17 mouse cellular contexts compared by ENCODE assay signal in the genomic region with DNA sequence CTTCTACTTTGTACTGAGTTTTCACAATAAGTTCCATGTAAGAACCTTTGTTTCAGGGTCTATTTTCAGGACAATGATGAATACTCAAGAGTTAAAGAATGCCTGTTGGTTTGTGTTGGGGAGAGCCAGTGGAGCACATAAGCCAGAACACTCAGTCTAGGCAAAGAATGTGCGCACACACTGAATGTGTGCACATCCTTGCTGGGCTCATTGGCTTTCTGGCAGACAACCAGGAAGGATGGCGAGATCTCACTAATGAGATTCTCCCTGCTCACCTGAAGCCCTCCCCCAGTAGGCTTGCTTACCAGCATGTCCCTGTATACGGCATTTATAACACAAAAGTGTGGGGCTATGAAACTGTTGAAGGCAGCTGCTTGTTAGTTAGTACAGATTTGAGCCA.
"Had no signal": no experiment of that assay in that cellular context is flagged by ENCODE, and none has a peak within 500 bp of the region (broad histone marks: within the 10 kb centered on the region; RNA-seq: fewer than 3 reads in every experiment).

No protein-coding gene starts in this region.

- H3K4me2 ChIP-seq: kidney, embryonic 15.5 days; liver, embryonic 13.5 days; midbrain, embryonic 12.5 days; neural tube, embryonic 12.5 days; neural tube, embryonic 15.5 days had no signal

- H3K27ac ChIP-seq: kidney, embryonic 15.5 days; liver, embryonic 13.5 days; midbrain, embryonic 12.5 days; neural tube, embryonic 12.5 days; neural tube, embryonic 15.5 days; stomach, postnatal 0 days had no signal

- H3K9ac ChIP-seq: kidney, embryonic 15.5 days; liver, embryonic 13.5 days; midbrain, embryonic 12.5 days; neural tube, embryonic 12.5 days; neural tube, embryonic 15.5 days had no signal

- H3K9me3 ChIP-seq: kidney, embryonic 15.5 days; liver, embryonic 13.5 days; midbrain, embryonic 12.5 days; neural tube, embryonic 12.5 days; neural tube, embryonic 15.5 days had no signal

- H3K36me3 ChIP-seq: kidney, embryonic 15.5 days; liver, embryonic 13.5 days; midbrain, embryonic 12.5 days; neural tube, embryonic 12.5 days; neural tube, embryonic 15.5 days had no signal

- DNase-seq: kidney, postnatal 10 days; kidney, postnatal 4 days; liver, embryonic 13.5 days; lung, adult 2 months; lung, postnatal 14 days; lung, postnatal 4 days; right cerebral cortex, adult 18-20 months; right cerebral cortex, postnatal 14 days; right cerebral cortex, postnatal 4 days; thymus, adult 2 months; thymus, postnatal 14 days; thymus, postnatal 4 days had no signal

- H3K27me3 ChIP-seq: kidney, embryonic 15.5 days; liver, embryonic 13.5 days; midbrain, embryonic 12.5 days; neural tube, embryonic 12.5 days; neural tube, embryonic 15.5 days had no signal

- H3K4me1 ChIP-seq: kidney, embryonic 15.5 days; liver, embryonic 13.5 days; midbrain, embryonic 12.5 days; neural tube, embryonic 12.5 days; neural tube, embryonic 15.5 days had no signal

- H3K4me3 ChIP-seq: kidney, embryonic 15.5 days; liver, embryonic 13.5 days; midbrain, embryonic 12.5 days; neural tube, embryonic 12.5 days; neural tube, embryonic 15.5 days had no signal
